ENCODE assay signal across 8 mouse cellular contexts in the genomic region with DNA sequence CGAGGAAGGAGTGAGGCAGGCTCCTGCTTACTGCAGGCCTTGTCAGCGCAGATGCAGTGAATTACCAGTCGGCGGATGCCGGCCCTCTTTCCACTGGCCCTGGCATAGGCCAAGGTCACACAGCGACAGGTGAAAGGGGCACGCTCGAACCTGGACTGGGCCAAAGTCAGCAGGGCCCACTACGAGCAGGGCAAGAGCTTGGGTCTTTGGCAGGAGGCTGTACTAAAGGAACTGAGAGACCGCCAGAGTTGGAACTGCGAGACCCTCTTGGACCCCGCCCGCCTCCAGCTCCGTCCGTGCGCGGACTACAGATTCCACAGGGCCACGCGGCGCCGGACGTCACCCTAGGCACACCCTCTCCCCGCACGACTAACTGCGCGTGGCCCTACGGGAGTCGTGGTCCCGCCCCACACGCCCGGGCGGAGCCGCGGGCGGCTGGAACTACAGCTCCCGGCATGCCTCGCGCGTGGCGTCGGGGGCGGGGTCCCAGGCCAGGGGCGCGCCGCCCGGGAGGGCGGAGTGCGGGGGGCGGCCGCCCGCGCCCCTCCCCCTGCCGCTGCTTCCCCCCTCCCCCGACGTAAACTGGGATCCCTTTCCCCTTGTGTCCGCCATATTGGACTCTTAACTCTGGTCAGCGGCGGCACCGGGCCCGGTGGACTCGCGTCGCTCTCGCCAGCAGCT. TPM values are rescaled to one million over a fixed set of nuclear protein-coding genes. Genes with fewer than 3 reads are reported as not detected.
DNase-seq lines count a peak whose midpoint lies in the region; ATAC-seq and TF ChIP-seq lines count a peak whose summit lies in the region.

A gene (plus strand): TSS at position 593 of the 681 bp plus-strand sequence.

- peak within 1 kb of the TSS; percentile 98 for H3K9ac ChIP-seq in hindbrain, embryonic 13.5 days

- DNase-seq in Patski (ENCODE audit: low read depth, low spot score), result peak; percentile 70
- DNase-seq in cerebellum, postnatal 14 days, result peak; percentile 98 to 99
- peak; percentile 94 to 95 for DNase-seq in frontal cortex, postnatal 14 days (ENCODE audit: low spot score in 2 of 2)
- peak; percentile 91 to 93 for DNase-seq in layer of hippocampus, postnatal 25 days (ENCODE audit: extremely low spot score in 1 of 2, low spot score in 1 of 2)
- peak; percentile 97 for DNase-seq in lung, postnatal 25 days (ENCODE audit: low spot score)
- DNase-seq in retina, embryonic 14.5 days (ENCODE audit: low spot score), result peak; percentile 97
- DNase-seq in thymus, postnatal 4 days, result peak; percentile 99

- H3K4me2 ChIP-seq in hindbrain, embryonic 13.5 days, result peak within 1 kb of the TSS; percentile 74

- 0 out of 2 replicates have a peak, but pooled peaks cover 3% of the 10 kb centered on the region for H3K36me3 ChIP-seq in hindbrain, embryonic 13.5 days

- H3K27ac ChIP-seq in hindbrain, embryonic 13.5 days, result peak within 1 kb of the TSS; percentile 89

- ATAC-seq in Patski, result peak; percentile 96
- peak; percentile 100 for ATAC-seq in hindbrain, embryonic 13.5 days (ENCODE audit: low FRiP score)

- no peaks in the 10 kb centered on the region for H3K27me3 ChIP-seq in Patski
- H3K27me3 ChIP-seq in hindbrain, embryonic 13.5 days, result no peaks in the 10 kb centered on the region

- POLR2A ChIA-PET in Patski (lab: Charles Lee), result interaction anchor here (2.1 kb wide), 1 partner anchor 10 kb away, joined by 6 read pairs; no protein-coding TSS in a partner anchor

- peaks cover 37% of the 10 kb centered on the region for H3K4me1 ChIP-seq in hindbrain, embryonic 13.5 days (replicated peaks)

- under 1% methylated on average over 34 of the region's 64 CpGs for WGBS in hindbrain, embryonic 13.5 days

- CTCF ChIA-PET in Patski (lab: Charles Lee), result interaction anchor here (1.1 to 2.1 kb wide), 2 partner anchors 14 to 30 kb away, joined by 3 to 5 read pairs; no protein-coding TSS in a partner anchor

- no peak for TF ChIP-seq CTCF in Patski (IDR thresholded peaks at IDR 0.05)

- H3K4me3 ChIP-seq in hindbrain, embryonic 13.5 days, result peak within 1 kb of the TSS; percentile 95

- no peaks in the 10 kb centered on the region for H3K9me3 ChIP-seq in hindbrain, embryonic 13.5 days

- in situ Hi-C loops in Patski (cut with MboI; ENCODE audit: low pct_unique_long_range_greater_than_20kb), result no loop called here

RNA-seq across cellular contexts. Expression of the gene that starts here (rescaled TPM):
- 35.7 TPM for polyA plus RNA-seq in Patski (2021)
- 16.7 and 17.6 TPM in 2 replicates for polyA plus RNA-seq in hindbrain, embryonic 13.5 days (2015; fragmentation: Nextera tagmentation; extraction: Ambion mirVana)
- 10 to 100 TPM; 37.0 to 42.2 TPM for total RNA-seq in layer of hippocampus, postnatal 25 days (2021)

Comparison
In these comparisons a context has a peak if more than half of its experiments do, and no peak if none do; other contexts are left out.
1. Peak in every context shown above with its lines: DNase-seq, ATAC-seq, H3K4me3 ChIP-seq and H3K27ac ChIP-seq.